ENCODE assay signal across 20 mouse cellular contexts in the genomic region with DNA sequence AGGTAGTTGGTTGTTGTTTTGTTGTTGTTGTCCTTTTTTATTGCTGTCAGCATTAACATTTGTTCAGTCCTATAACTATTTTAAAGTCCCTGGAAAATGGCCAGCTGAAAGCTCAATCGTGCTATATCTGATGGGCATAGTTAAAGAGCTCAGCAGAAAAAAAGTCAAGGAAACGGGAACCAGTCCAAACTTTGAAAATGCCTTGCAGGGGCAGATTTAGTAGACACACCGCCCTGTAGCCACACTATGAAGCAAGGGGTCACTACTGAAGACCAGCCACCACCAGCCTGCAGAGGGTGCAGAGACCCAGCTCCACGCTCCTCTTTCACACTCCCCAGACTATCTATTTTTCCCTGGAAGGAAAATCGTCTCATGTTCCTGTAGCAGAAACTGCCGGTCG.
DNase-seq lines count a peak whose midpoint lies in the region; ATAC-seq and TF ChIP-seq lines count a peak whose summit lies in the region.
"Had no signal": no experiment of that assay in that cellular context is flagged by ENCODE, and none has a peak within 500 bp of the region (broad histone marks: within the 10 kb centered on the region; RNA-seq: fewer than 3 reads in every experiment).

No protein-coding gene starts in this region.

- peaks cover 44% of the 10 kb centered on the region for H3K4me1 ChIP-seq in heart, embryonic 12.5 days (replicated peaks)
- H3K4me1 ChIP-seq in embryonic facial prominence, embryonic 12.5 days, result 0 out of 2 replicates have a peak, but pooled peaks cover 6% of the 10 kb centered on the region
- H3K4me1 ChIP-seq in heart, embryonic 15.5 days (replicated peaks), result peaks cover 40% of the 10 kb centered on the region
- H3K4me1 ChIP-seq: hindbrain, embryonic 10.5 days; midbrain, embryonic 10.5 days; neural tube, embryonic 12.5 days had no signal

- ATAC-seq in heart, embryonic 12.5 days (ENCODE audit: insufficient number of reproducible peaks, low FRiP score), result no peak
- 0 out of 2 replicates have a peak, but pooled peaks have one; percentile 67 for ATAC-seq in embryonic facial prominence, embryonic 12.5 days (ENCODE audit: insufficient number of reproducible peaks, insufficient read depth, low FRiP score, low TSS enrichment)
- ATAC-seq in heart, embryonic 15.5 days (replicated peaks; ENCODE audit: insufficient number of reproducible peaks, insufficient read depth, low FRiP score, low read depth), result 0 out of 2 replicates have a peak, but pooled peaks have one; percentile 29
- ATAC-seq: forebrain, embryonic 14.5 days; inflammation-experienced regulatory T-cells, adult 6 months had no signal

- H3K27me3 ChIP-seq in heart, embryonic 12.5 days (replicated peaks), result no peaks in the 10 kb centered on the region
- H3K27me3 ChIP-seq in embryonic facial prominence, embryonic 12.5 days, result no peaks in the 10 kb centered on the region
- no peaks in the 10 kb centered on the region for H3K27me3 ChIP-seq in heart, embryonic 15.5 days
- H3K27me3 ChIP-seq: limb, embryonic 13.5 days; neural tube, embryonic 12.5 days had no signal

- TF ChIP-seq CTCF in layer of hippocampus, adult 2 months (conservative IDR thresholded peaks at IDR 0.05), result 0 out of 2 replicates have a peak, but pooled peaks have one; percentile 10

- H3K9ac ChIP-seq in heart, embryonic 12.5 days, result no peak overlapping the region
- no peak overlapping the region for H3K9ac ChIP-seq in embryonic facial prominence, embryonic 12.5 days
- H3K9ac ChIP-seq in heart, embryonic 15.5 days, result no peak overlapping the region
- H3K9ac ChIP-seq: limb, embryonic 13.5 days; liver, embryonic 14.5 days; neural tube, embryonic 12.5 days had no signal

- no peak overlapping the region for H3K4me3 ChIP-seq in heart, embryonic 12.5 days
- H3K4me3 ChIP-seq in layer of hippocampus, adult 2 months, result no peak overlapping the region
- no peak overlapping the region for H3K4me3 ChIP-seq in embryonic facial prominence, embryonic 12.5 days
- no peak overlapping the region for H3K4me3 ChIP-seq in heart, embryonic 15.5 days
- H3K4me3 ChIP-seq: hindbrain, embryonic 10.5 days; limb, embryonic 13.5 days; midbrain, embryonic 10.5 days; neural tube, embryonic 12.5 days had no signal

- WGBS in heart, embryonic 12.5 days, result 62% methylated on average over 7 of the region's 7 CpGs
- WGBS in embryonic facial prominence, embryonic 12.5 days, result 58% methylated on average over 7 of the region's 7 CpGs
- WGBS in heart, embryonic 15.5 days, result 37% methylated on average over 7 of the region's 7 CpGs

- H3K36me3 ChIP-seq in heart, embryonic 12.5 days, result peaks cover 16% of the 10 kb centered on the region
- peaks cover 2% of the 10 kb centered on the region; the same call in 1 of the 2 replicates for H3K36me3 ChIP-seq in embryonic facial prominence, embryonic 12.5 days
- H3K36me3 ChIP-seq in heart, embryonic 15.5 days, result peaks cover 3% of the 10 kb centered on the region; the same call in 1 of the 2 replicates

- no peak overlapping the region for H3K27ac ChIP-seq in heart, embryonic 12.5 days (ENCODE audit: poor library complexity, severe bottlenecking)
- no peak overlapping the region for H3K27ac ChIP-seq in layer of hippocampus, adult 2 months
- H3K27ac ChIP-seq in embryonic facial prominence, embryonic 12.5 days, result no peak overlapping the region
- peak overlapping the region; percentile 46 for H3K27ac ChIP-seq in heart, embryonic 15.5 days
- H3K27ac ChIP-seq: hindbrain, embryonic 10.5 days; limb, embryonic 13.5 days; liver, embryonic 14.5 days; midbrain, embryonic 10.5 days; neural tube, embryonic 12.5 days had no signal

- DNase-seq in heart, adult 11 months, result peak; percentile 83
- no peak for DNase-seq in layer of hippocampus, adult 2 months (ENCODE audit: low spot score in 2 of 2)
- no peak for DNase-seq in layer of hippocampus, adult 11-12 months (ENCODE audit: low spot score)
- no peak for DNase-seq in cerebellum, postnatal 25 days
- DNase-seq in right cerebral cortex, postnatal 36 days (ENCODE audit: low spot score in 2 of 2), result no peak
- DNase-seq: cerebellum, adult 8-10 months; gastrocnemius, postnatal 36 days; lung, postnatal 4 days; right cerebral cortex, postnatal 4 days; thymus, postnatal 14 days had no signal

- no peak overlapping the region for H3K4me2 ChIP-seq in heart, embryonic 12.5 days
- no peak overlapping the region for H3K4me2 ChIP-seq in embryonic facial prominence, embryonic 12.5 days (replicated peaks)
- no peak overlapping the region for H3K4me2 ChIP-seq in heart, embryonic 15.5 days
- H3K4me2 ChIP-seq: limb, embryonic 13.5 days; neural tube, embryonic 12.5 days had no signal

- no peaks in the 10 kb centered on the region for H3K9me3 ChIP-seq in heart, embryonic 12.5 days (replicated peaks)
- no peaks in the 10 kb centered on the region for H3K9me3 ChIP-seq in embryonic facial prominence, embryonic 12.5 days
- H3K9me3 ChIP-seq in heart, embryonic 15.5 days (replicated peaks), result no peaks in the 10 kb centered on the region
- H3K9me3 ChIP-seq: hindbrain, embryonic 10.5 days; midbrain, embryonic 10.5 days; neural tube, embryonic 12.5 days had no signal
